Mouse (Mus musculus) heart, embryonic 11.5 days (tissue): ENCODE measurements around the gene Rflna. TPM values are rescaled to one million over a fixed set of nuclear protein-coding genes. Genes with fewer than 3 reads are reported as not detected.

Experiments used
- ATAC-seq: fragments of 200-750 bp; cut with Nextera tagmentation; replicated peaks from 2 replicates; pipeline ENCODE4 v1.8.0; 2017; ENCODE audit warnings: moderate library complexity; ENCODE audit not compliant: insufficient number of reproducible peaks, low FRiP score, low TSS enrichment
- H3K27ac ChIP-seq: fragments of 300-500 bp; sonication (generic); 2 replicates; pipeline ENCODE4 v1.5.1; 2014; ENCODE audit warnings: mild to moderate bottlenecking, low read depth, low read length
- H3K27me3 ChIP-seq: fragments of 300-500 bp; sonication (generic); 2 replicates; pipeline ENCODE4 v1.6.1; 2014; ENCODE audit warnings: mild to moderate bottlenecking, low read length, mixed read lengths; ENCODE audit not compliant: control insufficient read depth, insufficient read depth
- H3K36me3 ChIP-seq: fragments of 300-500 bp; sonication (generic); 2 replicates; pipeline ENCODE4 v1.6.1; 2014; ENCODE audit warnings: mild to moderate bottlenecking, low read length, moderate library complexity, mixed read lengths; ENCODE audit not compliant: control insufficient read depth, insufficient read depth
- H3K4me1 ChIP-seq: fragments of 300-500 bp; sonication (generic); 2 replicates; pipeline ENCODE4 v1.6.1; 2014; ENCODE audit warnings: low read length; ENCODE audit not compliant: control insufficient read depth, insufficient read depth
- H3K4me2 ChIP-seq: fragments of 300-500 bp; sonication (generic); 2 replicates; pipeline ENCODE4 v1.6.1; 2014; ENCODE audit warnings: mild to moderate bottlenecking, moderate library complexity
- H3K4me3 ChIP-seq: fragments of 300-500 bp; sonication (generic); 2 replicates; pipeline ENCODE4 v1.5.1; 2014; ENCODE audit warnings: low read depth, low read length
- H3K9ac ChIP-seq: fragments of 300-500 bp; sonication (generic); 2 replicates; pipeline ENCODE4 v1.6.1; 2014; ENCODE audit warnings: mild to moderate bottlenecking, low read depth, low read length, moderate library complexity
- H3K9me3 ChIP-seq: fragments of 300-500 bp; sonication (generic); replicated peaks from 2 replicates; pipeline ENCODE4 v1.6.1; 2016; ENCODE audit warnings: low read length; ENCODE audit not compliant: control insufficient read depth
- WGBS: fragments of 180-500 bp; shearing (Covaris S2); extraction: QIAGEN DNeasy Blood & Tissue Kit; methylation state at CpG from one replicate; pipeline ENCODE4 v1.1.7; 2014; ENCODE audit not compliant: insufficient replicate concordance; 5-methylcytosine and 5-hydroxymethylcytosine counted together
- polyA plus RNA-seq: library from polyadenylated mRNA; unstranded; fragments of >200 nt; fragmentation: Nextera tagmentation; extraction: Ambion mirVana; gene quantifications from 2 replicates; pipeline ENCODE4 v1.2.1, GENCODE M21; 2014

Gene Rflna
- polyA plus RNA-seq, 1 experiment from 2014 or later = 1.1 TPM

DNA sequence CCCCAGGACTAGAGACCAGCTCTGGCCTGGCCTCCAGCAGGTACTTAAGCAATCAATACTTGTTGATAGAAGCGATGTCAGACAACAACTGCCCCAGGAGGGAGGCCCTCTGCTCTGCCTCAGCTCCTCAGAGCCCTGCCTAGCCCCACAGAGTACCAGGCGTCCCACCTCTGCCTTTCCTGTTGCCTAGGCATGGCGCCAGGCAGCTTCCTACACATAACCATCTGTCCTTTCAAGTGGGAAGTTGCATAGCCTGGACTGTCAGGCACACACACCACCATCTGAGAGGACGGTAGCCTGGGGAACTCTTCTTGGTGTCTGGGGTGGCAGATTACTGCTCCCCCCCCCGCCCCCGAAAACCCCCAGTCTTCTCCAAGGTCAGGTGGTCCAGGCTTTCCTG lies 6.2 kb upstream of the Rflna start:
- Histone ChIP-seq H3K4me2 (no peak overlapping the region), H3K9me3 (no peaks in the 10 kb centered on the region), H3K27ac (no peak overlapping the region), H3K27me3 (peaks cover under 1% of the 10 kb centered on the region; the same call in 1 of the 2 replicates), H3K9ac (no peak overlapping the region), H3K36me3 (no peaks in the 10 kb centered on the region), H3K4me1 (no peaks in the 10 kb centered on the region), H3K4me3 (no peak overlapping the region)
- ATAC-seq = no peak
- 62% methylated on average over 6 of the region's 6 CpGs for WGBS

DNA sequence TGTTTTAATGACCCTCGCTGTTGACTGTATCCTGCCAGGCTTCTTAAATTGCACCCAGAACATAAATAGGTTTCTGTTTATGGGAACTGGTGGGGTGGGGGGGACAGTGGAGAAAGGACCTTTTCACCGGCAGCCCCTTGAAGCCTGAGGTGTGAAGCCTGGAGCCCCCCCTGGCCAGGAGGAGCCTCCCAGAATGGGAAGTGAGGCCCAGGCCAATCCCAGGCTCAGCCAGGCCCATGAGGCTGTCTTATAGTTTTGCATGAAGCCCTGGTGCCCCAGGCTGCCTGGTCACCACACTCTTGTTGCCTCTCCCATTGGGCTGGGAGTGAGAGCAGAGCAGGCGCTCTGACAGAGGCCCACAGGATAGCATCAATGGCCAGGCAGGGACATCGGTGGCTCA lies 5.1 kb upstream of the Rflna start:
- H3K9ac ChIP-seq = no peak overlapping the region
- 82% methylated on average over 4 of the region's 4 CpGs for WGBS
- no peaks in the 10 kb centered on the region for H3K9me3 ChIP-seq
- H3K4me1 ChIP-seq = peaks cover 1% of the 10 kb centered on the region; the same call in 1 of the 2 replicates
- peaks cover 5% of the 10 kb centered on the region; the same call in 1 of the 2 replicates for H3K27me3 ChIP-seq
- H3K36me3 ChIP-seq = no peaks in the 10 kb centered on the region
- H3K4me2 ChIP-seq = no peak overlapping the region
- no peak overlapping the region for H3K27ac ChIP-seq
- no peak overlapping the region for H3K4me3 ChIP-seq
- no peak for ATAC-seq

DNA sequence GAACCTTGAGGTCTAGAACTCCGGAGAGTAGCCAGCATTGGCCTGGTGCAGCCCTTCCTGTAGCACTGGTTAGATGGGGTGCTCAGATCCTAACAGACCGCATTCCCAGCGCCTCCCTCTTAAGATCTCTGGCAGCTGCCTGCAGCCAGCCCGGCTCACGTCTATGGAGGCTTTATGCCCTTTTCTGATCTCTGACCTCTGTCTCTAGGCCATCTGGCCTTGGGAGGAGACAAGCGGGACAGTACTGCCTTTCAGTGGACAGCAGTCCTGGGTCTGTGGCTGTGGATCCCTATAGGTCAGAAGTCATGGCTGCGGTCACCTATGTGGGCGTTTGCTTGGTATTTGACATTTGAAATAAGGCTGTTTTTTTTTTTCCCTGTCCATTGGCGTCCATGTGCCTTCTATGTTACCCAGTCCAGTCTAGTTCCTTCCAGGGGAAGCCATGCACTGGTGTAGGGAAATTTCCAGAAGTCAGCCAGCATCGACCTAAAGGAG lies 2.2 kb upstream of the Rflna start:
- peaks cover 13% of the 10 kb centered on the region for H3K4me1 ChIP-seq
- H3K27me3 ChIP-seq = peaks cover 25% of the 10 kb centered on the region
- ATAC-seq = no peak
- H3K36me3 ChIP-seq = no peaks in the 10 kb centered on the region
- 72% methylated on average over 10 of the region's 10 CpGs for WGBS
- H3K4me3 ChIP-seq = no peak overlapping the region
- no peak overlapping the region for H3K27ac ChIP-seq
- no peak overlapping the region for H3K4me2 ChIP-seq
- H3K9ac ChIP-seq = no peak overlapping the region
- H3K9me3 ChIP-seq = no peaks in the 10 kb centered on the region

DNA sequence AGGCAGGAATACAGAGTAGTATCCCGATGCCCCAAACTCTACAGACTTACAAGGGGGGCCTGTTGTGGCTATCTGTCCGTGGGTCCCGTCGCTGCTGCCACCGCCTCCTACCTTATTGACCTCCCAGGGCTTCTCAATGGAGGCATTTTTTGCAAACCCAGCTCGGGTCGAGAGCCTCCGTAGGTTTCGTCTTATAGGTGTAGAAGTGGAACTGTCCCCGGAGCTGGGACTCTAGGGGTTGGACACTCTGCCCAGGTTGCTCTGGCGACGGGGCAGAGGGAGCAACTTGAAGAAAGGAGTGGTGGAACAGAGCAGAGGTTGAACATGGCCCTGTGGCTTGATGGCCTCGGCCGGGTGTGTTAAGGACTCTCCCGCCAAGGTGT lies 843 bp downstream of the Rflna start:
- Histone ChIP-seq H3K9ac (peak overlapping the region; percentile 52; the same call in 1 of the 2 replicates), H3K27me3 (peaks cover 25% of the 10 kb centered on the region), H3K27ac (no peak overlapping the region), H3K4me3 (peak overlapping the region; percentile 43), H3K4me1 (peaks cover 24% of the 10 kb centered on the region), H3K9me3 (no peaks in the 10 kb centered on the region), H3K36me3 (peaks cover 2% of the 10 kb centered on the region; the same call in 1 of the 2 replicates), H3K4me2 (peak overlapping the region; percentile 69)
- WGBS = 11% methylated on average over 15 of the region's 15 CpGs
- ATAC-seq = no peak; the same call in 1 of the 2 replicates

DNA sequence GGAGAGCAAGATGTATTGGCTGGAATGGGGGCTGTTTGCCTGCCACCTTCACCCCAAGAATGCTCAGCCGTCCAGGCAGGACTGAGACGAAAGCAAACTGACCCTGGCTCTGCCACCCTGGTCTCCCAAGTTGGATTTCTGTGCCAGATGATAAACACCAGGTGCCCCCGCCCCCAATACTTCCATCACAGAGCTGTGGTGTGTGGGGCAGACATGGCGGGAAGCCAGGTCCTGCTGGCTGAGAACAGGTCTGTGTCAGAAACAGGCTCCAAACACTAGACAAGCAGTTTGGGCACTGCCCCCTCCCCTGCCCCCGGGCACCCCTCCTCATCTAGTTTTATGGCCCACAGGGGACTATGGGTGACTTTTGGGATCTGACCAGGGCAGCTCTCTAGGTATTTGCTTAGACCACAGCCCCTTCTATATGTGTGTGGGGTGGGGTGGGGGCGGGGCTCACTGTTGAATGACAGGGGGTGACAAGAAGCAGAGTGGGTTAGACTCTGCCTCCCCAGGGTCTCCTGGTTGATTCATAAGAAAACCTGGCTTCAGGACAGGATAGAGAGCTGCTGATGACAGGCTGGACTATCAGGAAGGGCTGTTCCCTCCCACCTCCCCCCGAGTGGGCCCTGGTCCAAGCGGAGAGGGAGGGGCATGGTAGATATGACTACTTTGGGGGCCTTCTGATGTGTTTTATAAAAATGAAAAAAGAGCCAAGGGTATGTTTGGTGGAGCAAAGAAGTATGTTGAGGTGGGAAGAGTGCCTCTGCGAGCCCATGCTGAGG lies 3.0 kb downstream of the Rflna start:
- Histone ChIP-seq H3K9ac (no peak overlapping the region), H3K9me3 (no peaks in the 10 kb centered on the region), H3K27me3 (peaks cover 25% of the 10 kb centered on the region), H3K4me2 (no peak overlapping the region; the same call in 1 of the 2 replicates), H3K4me1 (peaks cover 24% of the 10 kb centered on the region), H3K36me3 (peaks cover 4% of the 10 kb centered on the region; the same call in 1 of the 2 replicates), H3K27ac (no peak overlapping the region), H3K4me3 (no peak overlapping the region)
- 46% methylated on average over 9 of the region's 9 CpGs for WGBS
- ATAC-seq = 0 out of 2 replicates have a peak, but pooled peaks have one; percentile 16

DNA sequence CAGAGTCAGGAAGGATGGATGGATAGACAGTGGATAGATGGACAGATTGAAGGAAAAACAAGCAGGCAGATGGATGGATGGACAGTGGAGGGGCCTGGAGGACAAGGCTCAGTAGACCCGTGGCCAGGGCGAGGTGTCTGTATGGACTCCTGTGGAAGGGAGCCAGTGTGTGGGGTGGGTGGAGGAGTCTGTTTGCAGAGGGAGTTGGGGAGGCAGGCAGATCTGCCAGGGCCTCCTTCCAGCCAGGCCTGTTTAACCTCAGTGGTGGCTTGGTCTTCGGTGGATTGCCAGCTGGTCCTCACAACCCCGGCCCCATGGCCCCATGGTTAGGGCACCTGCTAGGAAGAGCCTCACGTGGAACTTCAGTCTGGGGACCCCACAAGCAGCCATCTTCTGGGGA lies 3.9 kb downstream of the Rflna start:
- 80% methylated on average over 5 of the region's 5 CpGs for WGBS
- Histone ChIP-seq H3K27ac (no peak overlapping the region), H3K9ac (no peak overlapping the region), H3K4me1 (peaks cover 24% of the 10 kb centered on the region), H3K4me3 (no peak overlapping the region), H3K36me3 (peaks cover 8% of the 10 kb centered on the region), H3K9me3 (no peaks in the 10 kb centered on the region), H3K4me2 (no peak overlapping the region), H3K27me3 (peaks cover 23% of the 10 kb centered on the region)
- ATAC-seq = no peak

DNA sequence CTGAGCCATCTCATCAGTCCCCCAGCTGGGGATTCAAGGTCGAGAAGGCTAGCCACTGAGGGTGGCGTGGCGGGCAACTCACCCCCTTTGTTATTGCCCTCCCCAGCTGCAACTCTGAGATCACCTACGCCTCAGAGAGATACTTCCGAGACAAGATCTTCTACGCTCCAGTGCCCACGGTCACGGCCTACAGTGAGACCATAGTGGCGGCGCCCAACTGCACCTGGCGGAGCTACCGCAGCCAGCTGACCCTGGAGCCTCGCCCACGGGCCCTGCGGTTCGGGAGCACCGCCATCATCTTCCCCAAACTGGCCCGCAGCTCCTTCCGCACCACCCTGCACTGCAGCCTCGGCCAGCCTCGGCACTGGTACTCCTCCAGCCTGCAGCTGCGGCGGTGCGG lies 8.1 kb downstream of the Rflna start:
- H3K4me3 ChIP-seq = no peak overlapping the region
- 88% methylated on average over 24 of the region's 24 CpGs for WGBS
- ATAC-seq = no peak
- H3K9ac ChIP-seq = no peak overlapping the region
- no peak overlapping the region for H3K4me2 ChIP-seq
- no peaks in the 10 kb centered on the region for H3K27me3 ChIP-seq
- peaks cover 13% of the 10 kb centered on the region for H3K36me3 ChIP-seq
- no peaks in the 10 kb centered on the region for H3K9me3 ChIP-seq
- no peak overlapping the region for H3K27ac ChIP-seq
- H3K4me1 ChIP-seq = peaks cover 7% of the 10 kb centered on the region

DNA sequence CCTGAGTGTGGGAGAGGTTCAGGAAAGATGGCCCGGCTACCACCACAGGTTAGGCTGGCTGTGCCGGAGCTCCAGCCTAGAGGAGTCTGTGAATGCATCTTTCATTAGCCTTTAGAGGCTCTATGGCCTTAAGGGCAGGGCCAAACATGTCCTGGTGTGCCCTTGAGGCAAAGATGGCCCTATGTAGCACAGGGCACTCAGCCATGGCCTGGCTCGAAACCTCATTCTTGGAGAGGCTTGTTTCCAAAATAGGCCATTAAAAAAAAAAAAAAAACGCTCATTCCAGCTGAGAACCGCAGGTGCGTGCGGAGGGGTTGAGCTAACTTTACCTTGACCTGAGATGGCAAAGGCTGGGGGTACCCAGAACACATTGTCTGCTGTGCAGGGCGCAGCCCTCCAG lies 8.6 kb downstream of the Rflna start:
- Histone ChIP-seq H3K9ac (no peak overlapping the region), H3K27me3 (no peaks in the 10 kb centered on the region), H3K9me3 (no peaks in the 10 kb centered on the region), H3K27ac (no peak overlapping the region), H3K36me3 (peaks cover 18% of the 10 kb centered on the region), H3K4me1 (peaks cover 2% of the 10 kb centered on the region), H3K4me2 (no peak overlapping the region), H3K4me3 (no peak overlapping the region)
- no peak for ATAC-seq
- 90% methylated on average over 8 of the region's 8 CpGs for WGBS

DNA sequence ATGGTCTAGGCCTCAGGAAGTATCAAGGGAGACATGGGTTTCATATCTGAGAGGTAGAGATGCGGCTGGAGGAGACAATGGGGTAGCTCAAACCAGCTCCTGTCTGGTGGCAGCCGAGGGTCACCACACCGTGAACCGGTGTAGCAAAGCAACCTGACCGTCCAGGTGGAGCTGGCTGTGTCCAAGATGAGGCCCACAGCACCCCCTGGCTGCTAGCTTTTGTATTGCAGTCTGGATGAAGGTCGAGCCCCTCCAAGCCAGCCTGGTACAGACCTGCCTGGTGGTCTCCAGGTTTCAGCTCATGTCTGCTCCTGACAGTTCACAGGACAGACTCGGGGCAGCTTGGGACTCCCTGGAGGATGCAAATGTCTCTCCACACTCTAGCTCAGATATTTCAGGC lies 11.5 kb downstream of the Rflna start:
- Histone ChIP-seq H3K36me3 (peaks cover 35% of the 10 kb centered on the region), H3K27ac (no peak overlapping the region), H3K4me2 (no peak overlapping the region), H3K9ac (no peak overlapping the region), H3K4me3 (no peak overlapping the region), H3K27me3 (no peaks in the 10 kb centered on the region), H3K4me1 (no peaks in the 10 kb centered on the region), H3K9me3 (no peaks in the 10 kb centered on the region)
- WGBS = 51% methylated on average over 7 of the region's 7 CpGs
- ATAC-seq = no peak
